Mouse (Mus musculus) ES-Bruce4 (cell line): ENCODE data around the gene Hoxa5. TPM values are rescaled to one million over a fixed set of nuclear protein-coding genes. Genes with fewer than 3 reads are reported as not detected.
A peak's percentile ranks its signal among the peaks of the same experiment; 100 is the strongest.

Experiments
- H3K27ac ChIP-seq: 2 replicates; pipeline ENCODE4 v1.5.1; 2012; ENCODE audit warnings: low read length, inconsistent platforms; ENCODE audit not compliant: insufficient read depth
- H3K27me3 ChIP-seq: 2 replicates; pipeline ENCODE4 v1.6.1; 2012; ENCODE audit warnings: mild to moderate bottlenecking, low read length, inconsistent platforms; ENCODE audit not compliant: control insufficient read depth, poor library complexity, insufficient read depth, severe bottlenecking
- H3K36me3 ChIP-seq: 2 replicates; pipeline ENCODE4 v1.6.1; 2012; ENCODE audit warnings: inconsistent platforms, mild to moderate bottlenecking, low read length, moderate library complexity; ENCODE audit not compliant: control insufficient read depth, poor library complexity, insufficient read depth, severe bottlenecking
- H3K4me1 ChIP-seq: one replicate; pipeline ENCODE4 v1.8.1; 2011; ENCODE audit warnings: low read length; ENCODE audit not compliant: control insufficient read depth, insufficient read depth
- H3K4me3 ChIP-seq: 2 replicates; pipeline ENCODE4 v1.5.1; 2011; ENCODE audit warnings: low read depth, mild to moderate bottlenecking, low read length
- H3K9ac ChIP-seq: 2 replicates; pipeline ENCODE4 v1.6.1; 2012; ENCODE audit warnings: low read depth, mild to moderate bottlenecking, inconsistent platforms; ENCODE audit not compliant: poor library complexity, severe bottlenecking
- H3K9me3 ChIP-seq: replicated peaks from 2 replicates; pipeline ENCODE4 v1.6.1; 2012; ENCODE audit warnings: mild to moderate bottlenecking, low read length, inconsistent platforms; ENCODE audit not compliant: control insufficient read depth, poor library complexity, insufficient read depth, severe bottlenecking
- CTCF ChIP-seq: IDR thresholded peaks from one replicate; pipeline ENCODE4 v1.8.1; 2011; ENCODE audit warnings: low read depth, low read length
- EP300 ChIP-seq: IDR thresholded peaks from 2 replicates; pipeline ENCODE4 v1.6.1; 2011; ENCODE audit warnings: low read depth, low read length; ENCODE audit not compliant: insufficient read depth
- POLR2A ChIP-seq: IDR thresholded peaks from one replicate; pipeline ENCODE4 v1.8.1; 2011; ENCODE audit warnings: low read length; ENCODE audit not compliant: insufficient read depth
- polyA plus RNA-seq: library from polyadenylated mRNA; stranded (reverse); fragments of >200 nt; gene quantifications from 2 replicates; pipeline ENCODE4 v1.2.4, GENCODE M21; 2011; ENCODE audit warnings: low read depth; ENCODE audit not compliant: missing spikeins, insufficient read depth, insufficient read length

The Hoxa5 gene
- polyA plus RNA-seq, 1 experiment: not detected

- no peaks in the 10 kb centered on the region for H3K36me3 ChIP-seq
- peaks cover 65% of the 10 kb centered on the region for H3K27me3 ChIP-seq
- H3K9ac ChIP-seq: no peak overlapping the region
- no peak overlapping the region for H3K27ac ChIP-seq
- H3K4me1 ChIP-seq: no peaks in the 10 kb centered on the region
- TF ChIP-seq POLR2A (no peak), CTCF (no peak), EP300 (no peak)
- no peak overlapping the region for H3K4me3 ChIP-seq
- H3K9me3 ChIP-seq: no peaks in the 10 kb centered on the region
These were observed 33.2 kb upstream of the Hoxa5 start for GRCm38 (mm10) chr6:52237346-52238154.

GRCm38 (mm10) chr6:52236806-52237205 lies 32.4 kb upstream of the Hoxa5 start:
- no peaks in the 10 kb centered on the region for H3K9me3 ChIP-seq
- no peak overlapping the region for H3K9ac ChIP-seq
- TF ChIP-seq POLR2A: no peak
- TF ChIP-seq EP300: no peak
- no peak overlapping the region for H3K4me3 ChIP-seq
- no peaks in the 10 kb centered on the region for H3K36me3 ChIP-seq
- no peaks in the 10 kb centered on the region for H3K4me1 ChIP-seq
- peaks cover 66% of the 10 kb centered on the region for H3K27me3 ChIP-seq
- no peak overlapping the region for H3K27ac ChIP-seq

- TF ChIP-seq POLR2A: no peak
- TF ChIP-seq CTCF: no peak
- TF ChIP-seq EP300: no peak
- H3K4me3 ChIP-seq: no peak overlapping the region
- H3K4me1 ChIP-seq: no peaks in the 10 kb centered on the region
- no peak overlapping the region for H3K27ac ChIP-seq
- H3K27me3 ChIP-seq: peaks cover 64% of the 10 kb centered on the region
- H3K9ac ChIP-seq: no peak overlapping the region
- no peaks in the 10 kb centered on the region for H3K9me3 ChIP-seq
- H3K36me3 ChIP-seq: no peaks in the 10 kb centered on the region
These were observed 31.5 kb upstream of the Hoxa5 start for GRCm38 (mm10) chr6:52235866-52236265.

GRCm38 (mm10) chr6:52235267-52235666 lies 30.9 kb upstream of the Hoxa5 start:
- Histone ChIP-seq H3K9me3 (no peaks in the 10 kb centered on the region), H3K27ac (no peak overlapping the region), H3K27me3 (peaks cover 69% of the 10 kb centered on the region), H3K4me1 (no peaks in the 10 kb centered on the region), H3K4me3 (no peak overlapping the region), H3K9ac (no peak overlapping the region), H3K36me3 (no peaks in the 10 kb centered on the region)
- TF ChIP-seq POLR2A (no peak), EP300 (no peak), CTCF (no peak)

- Histone ChIP-seq H3K4me3 (peak overlapping the region; percentile 12), H3K9ac (peak overlapping the region; percentile 8; the same call in 1 of the 2 replicates), H3K4me1 (no peaks in the 10 kb centered on the region), H3K27me3 (peaks cover 68% of the 10 kb centered on the region), H3K9me3 (no peaks in the 10 kb centered on the region), H3K27ac (no peak overlapping the region), H3K36me3 (no peaks in the 10 kb centered on the region)
- no peak for TF ChIP-seq CTCF
- no peak for TF ChIP-seq POLR2A
- TF ChIP-seq EP300: no peak
These were observed 30.2 kb upstream of the Hoxa5 start for GRCm38 (mm10) chr6:52234428-52235140.
